Mouse (Mus musculus) kidney, adult 2 months (tissue): ENCODE measurements around the gene Abcb10. TPM values are rescaled to one million over a fixed set of nuclear protein-coding genes. Genes with fewer than 3 reads are reported as not detected.
A peak's percentile ranks its signal among the peaks of the same experiment; 100 is the strongest.

Experiments used
- DNase-seq: peaks from one replicate; pipeline ENCODE4 v3.0.0; 2021
- H3K27ac ChIP-seq: fragments of 200-500 bp; 2 replicates; pipeline ENCODE4 v1.5.1; 2012; ENCODE audit warnings: low read depth, low read length, control low read depth, inconsistent platforms; ENCODE audit not compliant: insufficient read depth
- H3K27me3 ChIP-seq: fragments of 200-500 bp; replicated peaks from 2 replicates; pipeline ENCODE4 v1.6.1; 2012; ENCODE audit warnings: mild to moderate bottlenecking, moderate library complexity, low read length, inconsistent platforms; ENCODE audit not compliant: control insufficient read depth, insufficient read depth
- H3K36me3 ChIP-seq: fragments of 200-500 bp; 2 replicates; pipeline ENCODE4 v1.6.1; 2012; ENCODE audit warnings: mild to moderate bottlenecking, moderate library complexity, low read length, inconsistent platforms; ENCODE audit not compliant: control insufficient read depth, insufficient read depth
- H3K4me1 ChIP-seq: fragments of 200-500 bp; 2 replicates; pipeline ENCODE4 v1.6.1; 2011; ENCODE audit warnings: low read length; ENCODE audit not compliant: control insufficient read depth, insufficient read depth
- H3K4me3 ChIP-seq: fragments of 200-500 bp; 2 replicates; pipeline ENCODE4 v1.5.1; 2011; ENCODE audit warnings: mild to moderate bottlenecking, low read depth, low read length, control low read depth; ENCODE audit not compliant: insufficient read depth
- CTCF ChIP-seq: fragments of 200-500 bp; conservative IDR thresholded peaks from 2 replicates; pipeline ENCODE4 v1.5.1; 2011; ENCODE audit warnings: low read depth, mild to moderate bottlenecking, control low read depth, low read length, moderate library complexity, mixed read lengths; ENCODE audit not compliant: insufficient read depth, insufficient read length
- POLR2A ChIP-seq: fragments of 200-500 bp; IDR thresholded peaks from one replicate; pipeline ENCODE4 v1.6.1; 2011; ENCODE audit warnings: low read depth, low read length, control low read depth
- WGBS: fragments of 180-500 bp; shearing (Covaris S2); methylation state at CpG from one replicate; pipeline ENCODE4 v1.1.7; 2018; 5-methylcytosine and 5-hydroxymethylcytosine counted together
- polyA plus RNA-seq: library from polyadenylated mRNA; depleted of rRNA; stranded (reverse); fragments of >200 nt; gene quantifications from 2 replicates; pipeline ENCODE4 v1.2.3, GENCODE M21; 2012

Abcb10 gene
- polyA plus RNA-seq, 1 experiment: 16.5 TPM

DNA sequence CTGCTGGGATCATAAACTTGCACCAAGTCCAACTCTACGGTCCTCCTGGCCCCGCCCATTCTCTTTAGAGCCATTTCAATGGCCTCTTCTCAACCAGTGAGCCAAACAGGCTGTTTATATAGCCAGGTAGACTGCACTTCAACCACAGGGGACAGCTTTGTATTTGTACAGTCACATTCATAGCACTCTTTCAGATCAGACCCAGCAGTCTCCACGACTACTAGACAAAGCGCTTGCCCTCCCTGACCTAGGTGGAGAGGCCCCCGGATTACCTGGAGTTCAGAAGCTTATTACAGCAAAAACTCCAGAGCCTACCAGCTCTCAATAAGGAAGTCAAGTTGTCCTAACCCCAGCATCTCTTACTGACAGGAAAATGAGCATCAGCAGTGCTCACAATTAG lies 10.7 kb upstream of the Abcb10 start:
- no peaks in the 10 kb centered on the region for H3K27me3 ChIP-seq
- H3K36me3 ChIP-seq: peaks cover 2% of the 10 kb centered on the region; the same call in 1 of the 2 replicates
- DNase-seq: no peak
- WGBS: 90% methylated on average over 5 of the region's 5 CpGs
- H3K4me3 ChIP-seq: no peak overlapping the region
- no peak for TF ChIP-seq CTCF
- TF ChIP-seq POLR2A: no peak
- no peak overlapping the region for H3K27ac ChIP-seq
- H3K4me1 ChIP-seq: no peaks in the 10 kb centered on the region

DNA sequence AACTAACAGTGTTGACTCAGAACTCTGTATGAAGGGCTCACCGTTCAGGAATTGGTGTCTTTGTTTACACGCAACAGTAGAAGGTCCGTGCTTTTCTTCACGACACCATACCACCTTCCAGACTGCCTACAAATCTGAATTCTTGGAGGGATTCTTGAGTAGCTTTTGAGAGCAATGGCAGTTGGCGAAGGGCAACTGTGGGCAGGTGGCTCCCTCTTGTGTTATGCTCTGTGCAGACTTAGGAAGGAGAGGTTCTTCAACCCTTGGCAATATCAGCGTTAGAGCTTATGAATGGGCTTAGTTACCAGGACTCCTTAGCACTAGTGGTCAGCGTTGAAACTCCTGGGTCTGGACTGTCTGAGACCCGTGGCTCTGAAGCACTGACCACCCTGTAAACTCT lies 9.7 kb upstream of the Abcb10 start:
- Histone ChIP-seq H3K27me3 (no peaks in the 10 kb centered on the region), H3K4me1 (no peaks in the 10 kb centered on the region), H3K36me3 (peaks cover 2% of the 10 kb centered on the region; the same call in 1 of the 2 replicates), H3K27ac (no peak overlapping the region), H3K4me3 (no peak overlapping the region)
- DNase-seq: no peak
- WGBS: 79% methylated on average over 8 of the region's 8 CpGs
- TF ChIP-seq CTCF: peak; percentile 70
- no peak for TF ChIP-seq POLR2A

GRCm38 (mm10) chr8:123990277-123991049 lies 7.5 kb upstream of the Abcb10 start:
- no peaks in the 10 kb centered on the region for H3K27me3 ChIP-seq
- no peaks in the 10 kb centered on the region for H3K4me1 ChIP-seq
- no peak for DNase-seq
- no peaks in the 10 kb centered on the region for H3K36me3 ChIP-seq
- H3K4me3 ChIP-seq: no peak overlapping the region
- TF ChIP-seq POLR2A (no peak), CTCF (no peak)
- 90% methylated on average over 13 of the region's 13 CpGs for WGBS
- H3K27ac ChIP-seq: no peak overlapping the region

DNA sequence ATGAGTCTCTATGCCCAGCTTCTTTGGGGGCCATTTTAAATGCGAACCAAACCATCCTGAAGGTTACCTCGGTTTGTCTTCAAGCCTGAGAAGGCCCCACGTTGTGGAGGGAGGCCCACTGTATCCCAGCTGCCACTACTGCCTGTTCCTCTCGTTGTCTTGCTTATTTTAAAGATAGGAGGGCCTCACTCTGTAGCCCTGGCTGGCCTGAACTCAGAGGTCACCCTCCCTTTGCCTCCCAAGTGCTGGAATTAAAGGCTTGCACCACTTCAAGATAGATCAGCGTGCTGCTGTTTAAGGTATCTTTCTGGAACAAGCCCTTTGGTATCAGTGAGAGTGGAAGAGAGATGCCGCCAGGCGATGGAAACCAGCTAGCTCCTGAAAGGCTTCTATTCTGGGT lies 6.2 kb upstream of the Abcb10 start:
- H3K27ac ChIP-seq: no peak overlapping the region
- TF ChIP-seq POLR2A (no peak), CTCF (no peak)
- WGBS: 69% methylated on average over 7 of the region's 7 CpGs

GRCm38 (mm10) chr8:123988605-123989038 lies 5.7 kb upstream of the Abcb10 start:
- Histone ChIP-seq H3K27me3 (no peaks in the 10 kb centered on the region), H3K4me3 (no peak overlapping the region), H3K4me1 (no peaks in the 10 kb centered on the region), H3K27ac (no peak overlapping the region), H3K36me3 (no peaks in the 10 kb centered on the region)
- 68% methylated on average over 6 of the region's 6 CpGs for WGBS
- no peak for TF ChIP-seq POLR2A
- TF ChIP-seq CTCF: no peak
- DNase-seq: no peak

More for the DNA sequence above, 6.2 kb upstream of the Abcb10 start:
- DNase-seq: no peak
- no peaks in the 10 kb centered on the region for H3K27me3 ChIP-seq
- H3K4me3 ChIP-seq: no peak overlapping the region
- H3K36me3 ChIP-seq: no peaks in the 10 kb centered on the region
- no peaks in the 10 kb centered on the region for H3K4me1 ChIP-seq

GRCm38 (mm10) chr8:123982291-123982793 lies 580 bp downstream of the Abcb10 start:
- Histone ChIP-seq H3K36me3 (no peaks in the 10 kb centered on the region), H3K27me3 (no peaks in the 10 kb centered on the region), H3K27ac (peak overlapping the region; percentile 11; the same call in 1 of the 2 replicates), H3K4me3 (peak overlapping the region; percentile 89), H3K4me1 (peaks cover 8% of the 10 kb centered on the region)
- peak; percentile 38 for DNase-seq
- no peak for TF ChIP-seq POLR2A
- no peak for TF ChIP-seq CTCF
- 1% methylated on average over 48 of the region's 48 CpGs for WGBS

- Histone ChIP-seq H3K4me1 (peaks cover 8% of the 10 kb centered on the region), H3K36me3 (no peaks in the 10 kb centered on the region), H3K27ac (no peak overlapping the region), H3K4me3 (no peak overlapping the region), H3K27me3 (no peaks in the 10 kb centered on the region)
- DNase-seq: peak; percentile 20
- WGBS: 24% methylated on average over 4 of the region's 4 CpGs
- TF ChIP-seq POLR2A: no peak
- no peak for TF ChIP-seq CTCF
Observed at GRCm38 (mm10) chr8:123981674-123982073, 1.2 kb downstream of the Abcb10 start.
